Comparison of ENCODE assay signal across 14 mouse cellular contexts in the genomic region with DNA sequence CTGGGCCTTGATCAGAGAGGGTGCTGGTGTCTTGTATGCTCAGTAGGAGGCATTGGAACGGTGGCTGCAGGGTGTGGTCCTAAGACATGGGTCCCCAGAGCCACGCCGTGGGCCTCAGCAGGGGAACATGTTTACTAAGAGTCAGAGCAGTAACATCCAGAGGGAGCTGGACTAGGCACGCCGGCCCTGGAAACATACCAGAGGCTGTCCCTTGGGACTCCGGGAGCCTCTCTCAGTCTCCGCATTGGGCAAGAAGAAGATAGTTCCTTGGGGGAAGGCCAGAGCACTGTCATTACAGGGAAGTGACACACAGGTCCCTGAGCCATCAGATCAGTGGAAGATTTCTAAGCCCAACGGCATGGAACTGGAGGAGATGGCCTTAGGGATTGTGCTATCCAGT. TPM values are rescaled to one million over a fixed set of nuclear protein-coding genes. Genes with fewer than 3 reads are reported as not detected.
DNase-seq lines count a peak whose midpoint lies in the region; ATAC-seq and TF ChIP-seq lines count a peak whose summit lies in the region.
"Had no signal": no experiment of that assay in that cellular context is flagged by ENCODE, and none has a peak within 500 bp of the region (broad histone marks: within the 10 kb centered on the region; RNA-seq: fewer than 3 reads in every experiment).

No protein-coding gene starts in this region.

- ATAC-seq in heart, embryonic 11.5 days (replicated peaks; ENCODE audit: insufficient number of reproducible peaks, low FRiP score, low TSS enrichment) = no peak
- no peak for ATAC-seq in lung, embryonic 14.5 days (ENCODE audit: insufficient read depth)

- H3K4me2 ChIP-seq in heart, embryonic 11.5 days = no peak overlapping the region
- no peak overlapping the region for H3K4me2 ChIP-seq in lung, embryonic 14.5 days
- H3K4me2 ChIP-seq: neural tube, embryonic 12.5 days had no signal

- no peaks in the 10 kb centered on the region for H3K4me1 ChIP-seq in heart, embryonic 11.5 days (ENCODE audit: control insufficient read depth, insufficient read depth, low read length)
- no peaks in the 10 kb centered on the region for H3K4me1 ChIP-seq in lung, embryonic 14.5 days (ENCODE audit: insufficient read depth)

- peak; percentile 95 for DNase-seq in heart, adult 11 months
- DNase-seq in lung, embryonic 14.5 days = peak; percentile 8
- no peak for DNase-seq in lung, adult 18-20 months
- DNase-seq in gastrocnemius, adult 8-10 months (ENCODE audit: low spot score in 2 of 2) = peak; percentile 23 to 34
- peak; percentile 40 for DNase-seq in heart, postnatal 4 days
- no peak for DNase-seq in embryo, embryonic 10 days (ENCODE audit: low spot score)
- DNase-seq: cerebellum, postnatal 36 days; lung, postnatal 36 days; midbrain, embryonic 14.5 days; thymus, postnatal 4 days had no signal

- no peak overlapping the region for H3K27ac ChIP-seq in heart, embryonic 11.5 days (ENCODE audit: low read depth, low read length)
- no peak overlapping the region for H3K27ac ChIP-seq in lung, embryonic 14.5 days (ENCODE audit: low read depth)
- H3K27ac ChIP-seq: neural tube, embryonic 12.5 days had no signal

- no peak overlapping the region for H3K4me3 ChIP-seq in heart, embryonic 11.5 days (ENCODE audit: low read depth, low read length)
- no peak overlapping the region for H3K4me3 ChIP-seq in lung, embryonic 14.5 days (ENCODE audit: low read depth, low read length)
- H3K4me3 ChIP-seq: left cerebral cortex, adult 2 months; neural tube, embryonic 12.5 days had no signal

- 71% methylated on average over 8 of the region's 8 CpGs for WGBS in heart, embryonic 11.5 days (ENCODE audit: insufficient replicate concordance)
- WGBS in lung, embryonic 14.5 days = 64% methylated on average over 8 of the region's 8 CpGs

- no peaks in the 10 kb centered on the region for H3K27me3 ChIP-seq in heart, embryonic 11.5 days (ENCODE audit: control insufficient read depth, insufficient read depth, low read length)
- H3K27me3 ChIP-seq in lung, embryonic 14.5 days (ENCODE audit: insufficient read depth, low read length) = no peaks in the 10 kb centered on the region
- H3K27me3 ChIP-seq: neural tube, embryonic 12.5 days had no signal

- H3K9me3 ChIP-seq in heart, embryonic 11.5 days (replicated peaks; ENCODE audit: control insufficient read depth, low read length) = no peaks in the 10 kb centered on the region
- H3K9me3 ChIP-seq in lung, embryonic 14.5 days (ENCODE audit: low read depth, low read length) = no peaks in the 10 kb centered on the region
- H3K9me3 ChIP-seq: neural tube, embryonic 12.5 days had no signal

- H3K36me3 ChIP-seq in heart, embryonic 11.5 days (ENCODE audit: control insufficient read depth, insufficient read depth, low read length) = no peaks in the 10 kb centered on the region
- H3K36me3 ChIP-seq in lung, embryonic 14.5 days (ENCODE audit: insufficient read depth) = no peaks in the 10 kb centered on the region
- H3K36me3 ChIP-seq: neural tube, embryonic 12.5 days had no signal

- H3K9ac ChIP-seq in heart, embryonic 11.5 days (ENCODE audit: low read depth, low read length) = no peak overlapping the region
- H3K9ac ChIP-seq in lung, embryonic 14.5 days = no peak overlapping the region
- H3K9ac ChIP-seq: neural tube, embryonic 12.5 days had no signal

- no peak for TF ChIP-seq CTCF in lung, embryonic 14.5 days (IDR thresholded peaks at IDR 0.05; ENCODE audit: low read depth)

RNA-seq across cellular contexts. Expression of gene Ppp2r2c, which starts 36.9 kb away (rescaled TPM):
- polyA plus RNA-seq in heart, embryonic 11.5 days (2014; fragmentation: Nextera tagmentation; extraction: Ambion mirVana) = 0.19 and 0.72 TPM in 2 replicates
- 0.07 and 0.22 TPM in 2 replicates for polyA plus RNA-seq in lung, embryonic 14.5 days (2014; fragmentation: Nextera tagmentation; extraction: Ambion mirVana)
- total RNA-seq in gastrocnemius, adult 8-10 months (2022) = 1 to 10 TPM in 1 of 4 experiments, under 1 TPM in 3; 0.27 to 1.1 (median 0.37) TPM
- total RNA-seq in heart, postnatal 4 days (2021) = under 1 TPM; 0.19 to 0.25 TPM
- polyA plus RNA-seq: liver, adult 2 months had no signal

Comparison
In these comparisons a context has a peak if more than half of its experiments do, and no peak if none do; other contexts are left out.
1. DNase-seq: peak in heart, adult 11 months (single experiment), lung, embryonic 14.5 days (single experiment), gastrocnemius, adult 8-10 months (2 of 2) and heart, postnatal 4 days (single experiment); none in lung, adult 18-20 months (0 of 2) and embryo, embryonic 10 days (single experiment).